Mouse (Mus musculus) forebrain, embryonic 13.5 days (tissue): ENCODE measurements around the gene Pcbd1. TPM values are rescaled to one million over a fixed set of nuclear protein-coding genes. Genes with fewer than 3 reads are reported as not detected.

ENCODE experiments used
- ATAC-seq: fragments of 200-750 bp; cut with Nextera tagmentation; 2 replicates; pipeline ENCODE4 v1.8.0; 2017
- H3K27ac ChIP-seq: fragments of 300-500 bp; sonication (generic); 2 replicates; pipeline ENCODE4 v1.5.1; 2015; ENCODE audit warnings: inconsistent platforms, mild to moderate bottlenecking, moderate library complexity
- H3K27me3 ChIP-seq: fragments of 300-500 bp; sonication (generic); 2 replicates; pipeline ENCODE4 v1.6.1; 2015; ENCODE audit warnings: mild to moderate bottlenecking, inconsistent platforms
- H3K36me3 ChIP-seq: fragments of 300-500 bp; sonication (generic); 2 replicates; pipeline ENCODE4 v1.6.1; 2015; ENCODE audit warnings: mild to moderate bottlenecking, inconsistent platforms; ENCODE audit not compliant: poor library complexity, severe bottlenecking
- H3K4me1 ChIP-seq: fragments of 300-500 bp; sonication (generic); 2 replicates; pipeline ENCODE4 v1.6.1; 2015; ENCODE audit warnings: inconsistent platforms
- H3K4me2 ChIP-seq: fragments of 300-500 bp; sonication (generic); 2 replicates; pipeline ENCODE4 v1.6.1; 2015; ENCODE audit warnings: inconsistent platforms, mild to moderate bottlenecking, moderate library complexity
- H3K4me3 ChIP-seq: fragments of 300-500 bp; sonication (generic); 2 replicates; pipeline ENCODE4 v1.5.1; 2015; ENCODE audit warnings: mild to moderate bottlenecking, inconsistent platforms
- H3K9ac ChIP-seq: fragments of 300-500 bp; sonication (generic); 2 replicates; pipeline ENCODE4 v1.6.1; 2015; ENCODE audit warnings: mild to moderate bottlenecking, inconsistent platforms
- H3K9me3 ChIP-seq: fragments of 300-500 bp; sonication (generic); replicated peaks from 2 replicates; pipeline ENCODE4 v1.6.1; 2016; ENCODE audit warnings: inconsistent platforms
- WGBS: fragments of 180-500 bp; shearing (Covaris S2); methylation state at CpG from one replicate; pipeline ENCODE4 v1.1.7; 2015; 5-methylcytosine and 5-hydroxymethylcytosine counted together
- polyA plus RNA-seq: library from polyadenylated mRNA; unstranded; fragments of >200 nt; fragmentation: Nextera tagmentation; extraction: Ambion mirVana; gene quantifications from 2 replicates; pipeline ENCODE4 v1.2.1, GENCODE M21; 2015

The Pcbd1 gene
- polyA plus RNA-seq, 1 experiment from 2014 or later = 17.1 TPM

DNA sequence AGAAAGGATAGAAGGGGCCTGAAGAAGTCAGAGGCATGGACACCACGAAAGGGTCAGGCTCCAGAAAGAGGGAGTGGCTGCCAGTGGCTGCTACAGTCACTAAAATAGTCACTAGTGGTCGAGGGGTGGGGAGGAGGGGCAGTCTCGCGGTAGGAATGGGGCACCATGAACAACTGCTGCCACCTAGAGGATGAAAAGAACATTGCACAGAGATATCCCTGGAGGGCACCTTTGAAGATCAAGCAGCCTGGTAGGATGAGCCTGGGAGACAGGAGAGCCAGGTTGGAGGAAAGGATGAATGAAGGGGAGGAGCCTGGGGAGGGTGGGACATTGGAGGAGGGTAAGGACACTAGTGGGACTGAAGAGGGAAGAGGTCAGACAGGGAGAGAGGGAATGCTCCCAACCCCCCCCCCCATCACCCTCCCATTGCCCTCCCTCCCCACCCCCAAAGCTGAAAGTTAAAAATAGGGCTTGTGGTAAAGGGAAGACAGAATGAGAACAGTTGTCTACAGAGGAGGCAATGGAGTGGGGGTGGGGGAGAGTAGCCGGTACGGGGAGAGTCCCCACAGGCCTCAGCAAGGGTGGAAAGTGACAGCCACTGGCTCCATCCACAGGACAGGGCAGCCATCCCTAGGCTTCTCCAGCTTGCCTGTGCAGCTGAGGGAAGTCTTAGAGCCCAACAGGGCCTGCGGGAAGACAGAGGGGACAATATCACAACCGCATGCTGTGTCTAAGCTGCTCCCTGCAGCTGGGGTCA is 20.5 kb upstream of the Pcbd1 start:
- Histone ChIP-seq H3K27ac (no peak overlapping the region), H3K4me1 (peaks cover 16% of the 10 kb centered on the region), H3K9ac (no peak overlapping the region), H3K9me3 (no peaks in the 10 kb centered on the region), H3K4me3 (no peak overlapping the region), H3K36me3 (no peaks in the 10 kb centered on the region), H3K4me2 (no peak overlapping the region), H3K27me3 (no peaks in the 10 kb centered on the region)
- WGBS = 4% methylated on average over 8 of the region's 8 CpGs
- peak; percentile 52; the same call in 1 of the 2 replicates for ATAC-seq

GRCm38 (mm10) chr10:61069248-61069647 is 19.9 kb upstream of the Pcbd1 start:
- Histone ChIP-seq H3K4me2 (no peak overlapping the region), H3K36me3 (no peaks in the 10 kb centered on the region), H3K27me3 (no peaks in the 10 kb centered on the region), H3K9me3 (no peaks in the 10 kb centered on the region), H3K27ac (no peak overlapping the region), H3K9ac (no peak overlapping the region), H3K4me3 (no peak overlapping the region), H3K4me1 (peaks cover 16% of the 10 kb centered on the region)
- no peak for ATAC-seq
- whole genome bisulfite sequencing = 12% methylated on average over 13 of the region's 13 CpGs

- no peaks in the 10 kb centered on the region for H3K9me3 ChIP-seq
- no peak overlapping the region for H3K9ac ChIP-seq
- H3K4me1 ChIP-seq = peaks cover 8% of the 10 kb centered on the region
- no peak for ATAC-seq
- no peaks in the 10 kb centered on the region for H3K27me3 ChIP-seq
- H3K4me3 ChIP-seq = no peak overlapping the region
- WGBS = 13% methylated on average over 16 of the region's 16 CpGs
- no peaks in the 10 kb centered on the region for H3K36me3 ChIP-seq
- no peak overlapping the region for H3K4me2 ChIP-seq
- no peak overlapping the region for H3K27ac ChIP-seq
Observed at GRCm38 (mm10) chr10:61072324-61072723, 16.8 kb upstream of the Pcbd1 start.

DNA sequence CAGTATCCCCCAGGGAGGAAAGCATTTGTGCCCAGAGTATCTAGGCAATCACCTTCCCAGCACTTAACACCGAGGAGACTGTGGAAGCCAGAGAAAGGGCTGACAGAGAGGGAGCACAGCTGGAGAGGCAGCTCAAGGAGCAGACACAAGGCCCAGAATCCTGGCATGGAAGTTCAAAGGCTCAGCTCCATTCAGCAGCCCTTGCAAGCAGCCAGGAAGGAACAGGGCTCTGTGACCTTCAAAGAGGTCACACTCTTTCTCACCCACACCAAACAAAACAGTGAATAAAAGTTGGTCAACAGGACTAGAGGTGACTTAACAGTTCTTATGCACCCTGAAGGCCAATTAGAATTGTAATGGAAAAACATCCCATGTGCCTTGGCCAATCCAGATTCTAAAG is 14.5 kb upstream of the Pcbd1 start:
- H3K4me2 ChIP-seq = no peak overlapping the region
- H3K9me3 ChIP-seq = no peaks in the 10 kb centered on the region
- 9% methylated on average over 1 of the region's 1 CpGs for WGBS
- H3K36me3 ChIP-seq = no peaks in the 10 kb centered on the region
- H3K4me1 ChIP-seq = no peaks in the 10 kb centered on the region; the same call in 1 of the 2 replicates
- H3K27me3 ChIP-seq = no peaks in the 10 kb centered on the region
- no peak overlapping the region for H3K27ac ChIP-seq
- ATAC-seq = no peak
- H3K9ac ChIP-seq = no peak overlapping the region
- no peak overlapping the region for H3K4me3 ChIP-seq

DNA sequence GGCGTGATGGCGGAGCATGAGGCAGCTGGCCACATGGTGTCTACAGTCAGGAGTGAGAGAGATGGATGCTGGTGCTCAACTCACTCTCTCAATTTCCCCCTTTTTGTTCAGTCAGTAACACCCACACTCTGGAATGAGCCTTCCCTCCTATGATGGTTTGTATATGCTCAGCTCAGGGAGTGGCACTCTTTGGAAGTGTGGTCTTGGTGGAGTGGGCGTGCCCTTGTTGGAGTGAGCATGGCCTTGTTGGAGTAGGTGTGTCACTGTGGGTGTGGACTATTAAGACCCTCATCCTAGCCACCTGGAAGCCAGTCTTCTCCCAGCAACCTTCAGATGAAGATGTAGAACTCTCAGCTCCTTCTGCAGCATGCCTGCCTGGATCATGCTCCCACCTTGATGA is 13.5 kb upstream of the Pcbd1 start:
- ATAC-seq = no peak

GRCm38 (mm10) chr10:61080227-61080930 is 8.8 kb upstream of the Pcbd1 start:
- Histone ChIP-seq H3K27ac (peak overlapping the region; percentile 70), H3K4me2 (peak overlapping the region; percentile 50), H3K27me3 (no peaks in the 10 kb centered on the region), H3K4me1 (peaks cover 10% of the 10 kb centered on the region), H3K36me3 (no peaks in the 10 kb centered on the region), H3K4me3 (0 out of 2 replicates have a peak overlapping the region, but pooled peaks have one; percentile 12), H3K9me3 (no peaks in the 10 kb centered on the region), H3K9ac (peak overlapping the region; percentile 51)
- peak; percentile 99 for ATAC-seq
- 40% methylated on average over 14 of the region's 14 CpGs for WGBS

More for the DNA sequence above, 13.5 kb upstream of the Pcbd1 start:
- no peak overlapping the region for H3K9ac ChIP-seq
- no peak overlapping the region for H3K4me3 ChIP-seq
- no peak overlapping the region for H3K4me2 ChIP-seq
- no peaks in the 10 kb centered on the region for H3K9me3 ChIP-seq
- WGBS = 87% methylated on average over 3 of the region's 3 CpGs
- H3K36me3 ChIP-seq = no peaks in the 10 kb centered on the region
- H3K27ac ChIP-seq = no peak overlapping the region
- H3K4me1 ChIP-seq = peaks cover 8% of the 10 kb centered on the region
- H3K27me3 ChIP-seq = no peaks in the 10 kb centered on the region

DNA sequence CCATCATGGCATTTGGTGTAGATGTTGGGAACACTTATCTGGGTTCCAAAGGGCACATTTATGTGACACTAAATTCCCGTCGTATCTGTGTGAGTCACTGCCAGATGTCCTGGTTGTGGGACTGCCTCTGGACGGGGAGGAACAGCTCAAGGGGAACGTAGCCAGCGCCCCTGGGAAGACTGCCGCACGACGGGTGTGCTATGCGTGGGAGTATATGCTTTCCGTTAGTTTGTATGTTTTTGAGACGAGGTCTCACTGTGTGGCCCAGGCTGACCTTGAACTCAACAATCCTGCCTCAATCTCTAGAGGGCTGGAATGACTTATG is 8.2 kb upstream of the Pcbd1 start:
- WGBS = 92% methylated on average over 11 of the region's 11 CpGs
- Histone ChIP-seq H3K4me2 (no peak overlapping the region), H3K4me1 (peaks cover 10% of the 10 kb centered on the region), H3K4me3 (no peak overlapping the region), H3K36me3 (no peaks in the 10 kb centered on the region), H3K27ac (peak overlapping the region; percentile 70; the same call in 1 of the 2 replicates), H3K27me3 (no peaks in the 10 kb centered on the region), H3K9ac (no peak overlapping the region), H3K9me3 (no peaks in the 10 kb centered on the region)
- ATAC-seq = peak; percentile 14; the same call in 1 of the 2 replicates

DNA sequence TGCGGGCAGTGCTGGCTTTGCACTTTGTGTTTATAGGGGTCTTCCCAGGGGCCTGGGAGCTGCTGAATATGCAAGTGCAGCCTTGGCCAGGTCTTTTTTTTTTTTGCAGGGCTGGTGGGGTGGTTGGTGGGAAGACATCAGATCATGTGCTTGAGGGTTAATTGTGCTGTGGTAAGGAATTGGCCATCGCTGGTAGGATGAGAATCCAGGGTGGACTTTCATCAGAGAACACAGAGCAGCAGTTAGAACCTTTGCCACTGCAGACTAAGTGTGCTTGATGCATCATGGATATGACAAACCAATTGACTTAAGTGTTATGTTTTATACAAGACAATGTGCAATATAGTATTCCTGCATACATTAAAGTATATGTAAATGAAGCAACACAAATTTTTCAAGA is 3.8 kb upstream of the Pcbd1 start:
- WGBS = 94% methylated on average over 2 of the region's 2 CpGs
- H3K9me3 ChIP-seq = no peaks in the 10 kb centered on the region

DNA sequence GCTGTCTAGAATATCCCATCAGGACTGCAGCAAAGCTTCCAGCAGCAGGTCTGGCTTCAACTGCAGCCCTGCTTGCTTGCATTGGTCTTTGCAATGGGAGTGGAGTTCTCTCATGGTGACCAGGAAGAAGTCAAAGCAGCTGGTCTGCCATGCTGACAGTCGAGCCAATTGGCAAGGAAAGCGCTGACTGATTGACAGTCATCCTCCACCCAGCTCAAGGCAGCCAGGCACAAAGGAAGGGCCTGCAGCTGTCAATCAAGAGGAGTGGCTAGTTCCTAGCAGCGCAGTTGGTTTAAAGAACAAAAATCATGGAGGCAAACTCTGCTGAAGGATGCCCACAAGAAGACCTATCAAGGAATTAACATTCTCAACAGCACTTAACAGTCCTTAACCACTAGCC is 2.6 kb upstream of the Pcbd1 start:
- H3K9me3 ChIP-seq = no peaks in the 10 kb centered on the region
- peak overlapping the region; percentile 48 for H3K27ac ChIP-seq
- no peak overlapping the region for H3K4me3 ChIP-seq
- H3K36me3 ChIP-seq = no peaks in the 10 kb centered on the region
- no peak overlapping the region for H3K4me2 ChIP-seq
- H3K27me3 ChIP-seq = no peaks in the 10 kb centered on the region
- H3K9ac ChIP-seq = no peak overlapping the region
- peak; percentile 79 for ATAC-seq
- 22% methylated on average over 3 of the region's 3 CpGs for WGBS
- peaks cover 16% of the 10 kb centered on the region for H3K4me1 ChIP-seq

More for the DNA sequence above, 3.8 kb upstream of the Pcbd1 start:
- ATAC-seq = no peak
- Histone ChIP-seq H3K4me2 (no peak overlapping the region), H3K27me3 (no peaks in the 10 kb centered on the region), H3K27ac (no peak overlapping the region), H3K36me3 (no peaks in the 10 kb centered on the region), H3K4me3 (no peak overlapping the region), H3K4me1 (peaks cover 20% of the 10 kb centered on the region), H3K9ac (no peak overlapping the region)

- ATAC-seq = no peak
Observed at GRCm38 (mm10) chr10:61088468-61088867, 663 bp upstream of the Pcbd1 start.

DNA sequence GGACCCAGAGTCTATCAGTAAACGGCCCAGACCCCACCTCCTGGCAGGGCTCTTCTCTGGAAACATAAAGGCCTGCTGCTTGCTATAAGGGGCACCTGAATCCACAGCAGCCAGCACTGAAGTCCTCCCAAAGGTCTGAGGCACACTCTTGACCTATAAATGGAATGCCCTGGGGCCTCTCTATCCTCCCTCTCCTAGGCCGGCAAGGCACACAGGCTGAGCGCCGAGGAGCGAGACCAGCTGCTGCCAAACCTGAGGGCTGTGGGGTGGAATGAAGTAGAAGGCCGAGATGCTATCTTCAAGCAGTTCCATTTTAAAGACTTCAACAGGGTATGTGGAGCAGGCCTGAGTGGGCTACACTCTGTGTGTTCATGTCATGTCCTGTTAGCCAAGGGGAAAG is 2.7 kb downstream of the Pcbd1 start:
- Histone ChIP-seq H3K4me3 (no peak overlapping the region), H3K9ac (no peak overlapping the region), H3K4me2 (no peak overlapping the region), H3K36me3 (0 out of 2 replicates have a peak, but pooled peaks cover 9% of the 10 kb centered on the region), H3K9me3 (no peaks in the 10 kb centered on the region), H3K4me1 (peaks cover 10% of the 10 kb centered on the region), H3K27ac (no peak overlapping the region), H3K27me3 (no peaks in the 10 kb centered on the region)
- ATAC-seq = no peak
- 83% methylated on average over 6 of the region's 6 CpGs for WGBS

More at GRCm38 (mm10) chr10:61088468-61088867, 663 bp upstream of the Pcbd1 start:
- Histone ChIP-seq H3K4me2 (no peak overlapping the region), H3K36me3 (no peaks in the 10 kb centered on the region), H3K9me3 (no peaks in the 10 kb centered on the region), H3K27ac (no peak overlapping the region), H3K9ac (no peak overlapping the region), H3K27me3 (no peaks in the 10 kb centered on the region), H3K4me3 (no peak overlapping the region), H3K4me1 (peaks cover 16% of the 10 kb centered on the region)
- WGBS = 87% methylated on average over 3 of the region's 3 CpGs

GRCm38 (mm10) chr10:61103564-61104114 is 14.5 kb downstream of the Pcbd1 start:
- H3K27me3 ChIP-seq = no peaks in the 10 kb centered on the region
- WGBS = 92% methylated on average over 3 of the region's 3 CpGs
- ATAC-seq = no peak
- H3K36me3 ChIP-seq = peaks cover 94% of the 10 kb centered on the region
- no peaks in the 10 kb centered on the region for H3K9me3 ChIP-seq
- H3K4me3 ChIP-seq = no peak overlapping the region
- no peak overlapping the region for H3K27ac ChIP-seq
- no peaks in the 10 kb centered on the region for H3K4me1 ChIP-seq
- no peak overlapping the region for H3K4me2 ChIP-seq
- H3K9ac ChIP-seq = no peak overlapping the region
